In genomic region chr1:45767533-45767932, GRCm38 (mm10) we compare ENCODE assay signal across 9 mouse cellular contexts. TPM values are rescaled to one million over a fixed set of nuclear protein-coding genes. Genes with fewer than 3 reads are reported as not detected.
A peak's percentile ranks its signal among the peaks of the same experiment; 100 is the strongest.
DNase-seq lines count a peak whose midpoint lies in the region; ATAC-seq and TF ChIP-seq lines count a peak whose summit lies in the region.
"Had no signal": no experiment of that assay in that cellular context is flagged by ENCODE, and none has a peak within 500 bp of the region (broad histone marks: within the 10 kb centered on the region; RNA-seq: fewer than 3 reads in every experiment).

No protein-coding gene starts in this region.

- no peak for TF ChIP-seq POLR2A in limb, embryonic 14.5 days (IDR thresholded peaks at IDR 0.05; ENCODE audit: borderline replicate concordance, extremely low read depth, insufficient read depth, insufficient read length)

- no peaks in the 10 kb centered on the region for H3K36me3 ChIP-seq in kidney, embryonic 15.5 days
- H3K36me3 ChIP-seq in limb, embryonic 14.5 days (ENCODE audit: control insufficient read depth, insufficient read depth, low read length), result no peaks in the 10 kb centered on the region
- H3K36me3 ChIP-seq: midbrain, embryonic 12.5 days had no signal

- H3K4me1 ChIP-seq in kidney, embryonic 15.5 days, result 0 out of 2 replicates have a peak, but pooled peaks cover 3% of the 10 kb centered on the region
- no peaks in the 10 kb centered on the region; the same call in 1 of the 2 replicates for H3K4me1 ChIP-seq in brown adipose tissue, adult 24 weeks (ENCODE audit: control insufficient read depth, insufficient read depth, insufficient read length, low read length)
- H3K4me1 ChIP-seq in limb, embryonic 14.5 days (ENCODE audit: control insufficient read depth, insufficient read depth, low read length), result peaks cover 17% of the 10 kb centered on the region
- H3K4me1 ChIP-seq: midbrain, embryonic 12.5 days had no signal

- H3K27me3 ChIP-seq in kidney, embryonic 15.5 days, result no peaks in the 10 kb centered on the region
- no peaks in the 10 kb centered on the region for H3K27me3 ChIP-seq in limb, embryonic 14.5 days (ENCODE audit: control insufficient read depth, insufficient read depth, low read length)
- H3K27me3 ChIP-seq: midbrain, embryonic 12.5 days had no signal

- H3K4me2 ChIP-seq in kidney, embryonic 15.5 days, result no peak overlapping the region
- H3K4me2 ChIP-seq in limb, embryonic 14.5 days (replicated peaks; ENCODE audit: low read depth, low read length, severe bottlenecking), result no peak overlapping the region; the same call in 1 of the 2 replicates
- H3K4me2 ChIP-seq: midbrain, embryonic 12.5 days had no signal

- no peaks in the 10 kb centered on the region for H3K9me3 ChIP-seq in kidney, embryonic 15.5 days (replicated peaks)
- no peaks in the 10 kb centered on the region for H3K9me3 ChIP-seq in limb, embryonic 14.5 days (ENCODE audit: control insufficient read depth, low read length)
- H3K9me3 ChIP-seq: midbrain, embryonic 12.5 days had no signal

- no peak for ATAC-seq in kidney, embryonic 15.5 days (replicated peaks; ENCODE audit: low FRiP score)
- peak; percentile 73 for ATAC-seq in limb, embryonic 14.5 days (ENCODE audit: low FRiP score, low read depth)

- WGBS in kidney, embryonic 15.5 days, result 46% methylated on average over 5 of the region's 5 CpGs
- WGBS in limb, embryonic 14.5 days, result 24% methylated on average over 5 of the region's 5 CpGs

- no peak overlapping the region for H3K9ac ChIP-seq in kidney, embryonic 15.5 days
- H3K9ac ChIP-seq in limb, embryonic 14.5 days (ENCODE audit: low read depth, low read length, severe bottlenecking), result no peak overlapping the region
- H3K9ac ChIP-seq: midbrain, embryonic 12.5 days had no signal

- H3K4me3 ChIP-seq in kidney, embryonic 15.5 days (replicated peaks), result no peak overlapping the region
- no peak overlapping the region for H3K4me3 ChIP-seq in brown adipose tissue, adult 24 weeks (ENCODE audit: insufficient read depth, low read depth, low read length)
- no peak overlapping the region for H3K4me3 ChIP-seq in limb, embryonic 14.5 days (replicated peaks; ENCODE audit: low read length)
- H3K4me3 ChIP-seq: midbrain, embryonic 12.5 days had no signal

- DNase-seq in kidney, postnatal 14 days, result no peak
- peak; percentile 70 for DNase-seq in forelimb bud, embryonic 11.5 days (ENCODE audit: low read depth, low spot score)
- peak; percentile 87 for DNase-seq in limb, embryonic 14.5 days (ENCODE audit: low spot score)
- no peak for DNase-seq in spleen, adult 18-20 months
- no peak for DNase-seq in testis, postnatal 10 days (ENCODE audit: low spot score)
- DNase-seq in cerebellum, adult 18-20 months, result no peak

- H3K27ac ChIP-seq in kidney, embryonic 15.5 days, result 0 out of 2 replicates have a peak overlapping the region, but pooled peaks have one; percentile 15
- peak overlapping the region; percentile 59 for H3K27ac ChIP-seq in brown adipose tissue, adult 24 weeks (replicated peaks; ENCODE audit: low read depth, low read length)
- H3K27ac ChIP-seq in limb, embryonic 14.5 days (replicated peaks; ENCODE audit: low read depth, low read length), result peak overlapping the region; percentile 88
- H3K27ac ChIP-seq: midbrain, embryonic 12.5 days had no signal

RNA-seq across cellular contexts. Expression of gene Wdr75, which starts 27.4 kb away (rescaled TPM):
- polyA plus RNA-seq in kidney, embryonic 15.5 days (2015; fragmentation: Nextera tagmentation; extraction: Ambion mirVana), result 73.5 and 76.1 TPM in 2 replicates
- polyA plus RNA-seq in brown adipose tissue, adult 24 weeks (2012; ENCODE audit: insufficient read depth, insufficient read length, missing spikeins), result 27.0 and 35.9 TPM in 2 replicates
- polyA plus RNA-seq in limb, embryonic 14.5 days (2012; rRNA removed), result 60.6 and 69.1 TPM in 2 replicates
- polyA plus RNA-seq in limb, embryonic 14.5 days (2014; fragmentation: Nextera tagmentation; extraction: Ambion mirVana), result 64.1 and 67.6 TPM in 2 replicates

Comparison
In these comparisons a context has a peak if more than half of its experiments do, and no peak if none do; other contexts are left out.
1. H3K27ac ChIP-seq: peak in every context shown above with its lines; median percentile 88 in limb, embryonic 14.5 days; 59 in brown adipose tissue, adult 24 weeks; 15 in kidney, embryonic 15.5 days.
2. DNase-seq: peak in forelimb bud, embryonic 11.5 days (single experiment) and limb, embryonic 14.5 days (single experiment); none in kidney, postnatal 14 days (single experiment), spleen, adult 18-20 months (0 of 2), testis, postnatal 10 days (single experiment) and cerebellum, adult 18-20 months (0 of 2).